Mouse (Mus musculus): ENCODE measurements around the gene Gm10382. TPM values are rescaled to one million over a fixed set of nuclear protein-coding genes. Genes with fewer than 3 reads are reported as not detected.

Gene Gm10382
- polyA plus RNA-seq, 1 experiment, result not detected

- WGBS, result 48% methylated on average over 7 of the region's 7 CpGs
- TF ChIP-seq POLR2A (IDR thresholded peaks at IDR 0.05; ENCODE audit: insufficient read depth, low read depth, low read length), result no peak
- Histone ChIP-seq H3K27ac (ENCODE audit: insufficient read depth, low read depth, low read length) (no peak overlapping the region), H3K4me1 (ENCODE audit: control insufficient read depth, insufficient read depth, low read length) (peaks cover 4% of the 10 kb centered on the region; the same call in 1 of the 2 replicates), H3K4me3 (ENCODE audit: insufficient read depth, low read depth, low read length) (no peak overlapping the region)
These were observed 25.2 kb upstream of the Gm10382 start for GRCm38 (mm10) chr5:125363894-125364293.

- no peak overlapping the region for H3K4me3 ChIP-seq (ENCODE audit: insufficient read depth, low read depth, low read length)
- peaks cover 4% of the 10 kb centered on the region; the same call in 1 of the 2 replicates for H3K4me1 ChIP-seq (ENCODE audit: control insufficient read depth, insufficient read depth, low read length)
- no peak overlapping the region for H3K27ac ChIP-seq (ENCODE audit: insufficient read depth, low read depth, low read length)
- 66% methylated on average over 4 of the region's 4 CpGs for WGBS
- TF ChIP-seq POLR2A (IDR thresholded peaks at IDR 0.05; ENCODE audit: insufficient read depth, low read depth, low read length) (no peak), CTCF (IDR thresholded peaks at IDR 0.05; ENCODE audit: insufficient read depth, low read depth, low read length) (no peak)
These were observed 24.2 kb upstream of the Gm10382 start for GRCm38 (mm10) chr5:125364851-125365429.

- H3K4me1 ChIP-seq (ENCODE audit: control insufficient read depth, insufficient read depth, low read length), result peaks cover 4% of the 10 kb centered on the region; the same call in 1 of the 2 replicates
- 60% methylated on average over 5 of the region's 5 CpGs for whole genome bisulfite sequencing
- no peak overlapping the region for H3K27ac ChIP-seq (ENCODE audit: insufficient read depth, low read depth, low read length)
- H3K4me3 ChIP-seq (ENCODE audit: insufficient read depth, low read depth, low read length), result no peak overlapping the region
- TF ChIP-seq CTCF (IDR thresholded peaks at IDR 0.05; ENCODE audit: insufficient read depth, low read depth, low read length), result no peak
- TF ChIP-seq POLR2A (IDR thresholded peaks at IDR 0.05; ENCODE audit: insufficient read depth, low read depth, low read length), result no peak
These were observed 21.0 kb upstream of the Gm10382 start for GRCm38 (mm10) chr5:125368156-125368555.

GRCm38 (mm10) chr5:125368568-125368967, 20.6 kb upstream of the Gm10382 start:
- under 1% methylated on average over 4 of the region's 4 CpGs for WGBS
- Histone ChIP-seq H3K4me1 (ENCODE audit: control insufficient read depth, insufficient read depth, low read length) (peaks cover 4% of the 10 kb centered on the region; the same call in 1 of the 2 replicates), H3K4me3 (ENCODE audit: insufficient read depth, low read depth, low read length) (no peak overlapping the region), H3K27ac (ENCODE audit: insufficient read depth, low read depth, low read length) (no peak overlapping the region)
- no peak for TF ChIP-seq POLR2A (IDR thresholded peaks at IDR 0.05; ENCODE audit: insufficient read depth, low read depth, low read length)

GRCm38 (mm10) chr5:125370950-125371693, 18.0 kb upstream of the Gm10382 start:
- 79% methylated on average over 7 of the region's 7 CpGs for WGBS
- no peaks in the 10 kb centered on the region for H3K4me1 ChIP-seq (ENCODE audit: control insufficient read depth, insufficient read depth, low read length)
- TF ChIP-seq CTCF (IDR thresholded peaks at IDR 0.05; ENCODE audit: insufficient read depth, low read depth, low read length) (no peak), POLR2A (IDR thresholded peaks at IDR 0.05; ENCODE audit: insufficient read depth, low read depth, low read length) (no peak)
- H3K27ac ChIP-seq (ENCODE audit: insufficient read depth, low read depth, low read length), result no peak overlapping the region
- H3K4me3 ChIP-seq (ENCODE audit: insufficient read depth, low read depth, low read length), result no peak overlapping the region

GRCm38 (mm10) chr5:125372027-125372426, 17.1 kb upstream of the Gm10382 start:
- 72% methylated on average over 4 of the region's 4 CpGs for WGBS
- H3K27ac ChIP-seq (ENCODE audit: insufficient read depth, low read depth, low read length), result no peak overlapping the region
- no peaks in the 10 kb centered on the region for H3K4me1 ChIP-seq (ENCODE audit: control insufficient read depth, insufficient read depth, low read length)
- no peak overlapping the region for H3K4me3 ChIP-seq (ENCODE audit: insufficient read depth, low read depth, low read length)
- no peak for TF ChIP-seq POLR2A (IDR thresholded peaks at IDR 0.05; ENCODE audit: insufficient read depth, low read depth, low read length)
- no peak for TF ChIP-seq CTCF (IDR thresholded peaks at IDR 0.05; ENCODE audit: insufficient read depth, low read depth, low read length)

GRCm38 (mm10) chr5:125375871-125376270, 13.3 kb upstream of the Gm10382 start:
- Histone ChIP-seq H3K4me1 (ENCODE audit: control insufficient read depth, insufficient read depth, low read length) (no peaks in the 10 kb centered on the region), H3K27ac (ENCODE audit: insufficient read depth, low read depth, low read length) (no peak overlapping the region), H3K4me3 (ENCODE audit: insufficient read depth, low read depth, low read length) (no peak overlapping the region)
- no peak for TF ChIP-seq POLR2A (IDR thresholded peaks at IDR 0.05; ENCODE audit: insufficient read depth, low read depth, low read length)
- TF ChIP-seq CTCF (IDR thresholded peaks at IDR 0.05; ENCODE audit: insufficient read depth, low read depth, low read length), result no peak
- 77% methylated on average over 2 of the region's 2 CpGs for WGBS

- WGBS, result 83% methylated on average over 7 of the region's 7 CpGs
These were observed 11.9 kb upstream of the Gm10382 start for GRCm38 (mm10) chr5:125377214-125377613.

GRCm38 (mm10) chr5:125378919-125379318, 10.2 kb upstream of the Gm10382 start:
- TF ChIP-seq CTCF (IDR thresholded peaks at IDR 0.05; ENCODE audit: insufficient read depth, low read depth, low read length), result no peak
- no peak for TF ChIP-seq POLR2A (IDR thresholded peaks at IDR 0.05; ENCODE audit: insufficient read depth, low read depth, low read length)
- 74% methylated on average over 5 of the region's 5 CpGs for WGBS
- Histone ChIP-seq H3K4me3 (ENCODE audit: insufficient read depth, low read depth, low read length) (no peak overlapping the region), H3K27ac (ENCODE audit: insufficient read depth, low read depth, low read length) (no peak overlapping the region), H3K4me1 (ENCODE audit: control insufficient read depth, insufficient read depth, low read length) (no peaks in the 10 kb centered on the region)

More at GRCm38 (mm10) chr5:125377214-125377613, 11.9 kb upstream of the Gm10382 start:
- no peaks in the 10 kb centered on the region for H3K4me1 ChIP-seq (ENCODE audit: control insufficient read depth, insufficient read depth, low read length)
- TF ChIP-seq CTCF (IDR thresholded peaks at IDR 0.05; ENCODE audit: insufficient read depth, low read depth, low read length), result no peak
- no peak for TF ChIP-seq POLR2A (IDR thresholded peaks at IDR 0.05; ENCODE audit: insufficient read depth, low read depth, low read length)
- H3K27ac ChIP-seq (ENCODE audit: insufficient read depth, low read depth, low read length), result no peak overlapping the region
- no peak overlapping the region for H3K4me3 ChIP-seq (ENCODE audit: insufficient read depth, low read depth, low read length)

All from olfactory bulb, adult 2 months (tissue).